Mouse (Mus musculus): ENCODE measurements at regions not wholly inside any gene's neighbourhood (a gene's known extent, or its start where the extent isn't known, plus 50 kb on each side); places are given as distances from the start of the nearest gene placed in this dataset.

DNA sequence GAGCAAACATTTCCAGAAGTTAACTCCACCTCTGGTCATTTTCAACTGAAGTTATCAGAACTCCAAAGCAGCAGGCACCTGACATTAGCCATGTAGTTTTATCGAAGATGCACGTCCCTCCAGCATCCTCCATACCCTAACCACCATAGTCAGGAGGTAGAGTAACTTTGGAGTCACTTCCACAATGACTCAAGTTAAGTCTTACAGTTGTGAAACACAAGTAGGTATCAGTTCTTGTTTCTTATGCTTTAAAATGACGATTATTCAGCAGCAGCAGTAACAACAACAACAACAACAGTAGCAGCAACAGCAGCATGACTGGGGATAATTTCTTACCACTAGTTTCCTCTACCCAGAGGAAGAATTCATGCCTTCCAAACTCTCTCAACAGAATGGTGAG is 51.3 kb upstream of the Tank start:
- DNase-seq (ENCODE audit: low spot score in 2 of 2) = no peak

- DNase-seq (ENCODE audit: low spot score in 2 of 2) = no peak
Observed at GRCm38 (mm10) chr2:61524060-61524734, 54.2 kb upstream of the Tank start.

GRCm38 (mm10) chr2:61514445-61515123 is 63.8 kb upstream of the Tank start:
- DNase-seq (ENCODE audit: low spot score in 2 of 2) = no peak

GRCm38 (mm10) chr2:61513787-61514444 is 64.5 kb upstream of the Tank start:
- no peak for DNase-seq (ENCODE audit: low spot score in 2 of 2)

GRCm38 (mm10) chr2:61503594-61503993 is 74.8 kb upstream of the Tank start:
- DNase-seq (ENCODE audit: low spot score in 2 of 2) = no peak

DNA sequence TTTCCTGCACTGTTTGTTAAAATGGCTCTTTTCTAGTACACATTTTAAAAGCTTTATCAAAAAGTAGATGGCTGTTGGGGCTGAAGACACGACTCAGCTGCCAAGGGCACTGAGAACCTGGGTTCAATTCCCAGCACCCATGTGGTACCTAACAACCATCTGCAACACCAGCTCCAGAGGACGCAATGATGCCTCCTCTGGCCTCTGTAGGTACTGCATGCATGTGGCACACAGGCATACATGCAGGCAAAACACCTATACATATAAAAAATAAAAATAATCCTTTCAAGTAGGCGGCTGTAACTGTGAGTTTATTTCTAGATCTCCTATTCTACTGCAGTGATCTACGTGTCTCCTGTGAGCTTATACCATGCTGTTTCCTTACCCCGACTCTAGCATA is 76.5 kb upstream of the Tank start:
- DNase-seq (ENCODE audit: low spot score in 2 of 2) = no peak

DNA sequence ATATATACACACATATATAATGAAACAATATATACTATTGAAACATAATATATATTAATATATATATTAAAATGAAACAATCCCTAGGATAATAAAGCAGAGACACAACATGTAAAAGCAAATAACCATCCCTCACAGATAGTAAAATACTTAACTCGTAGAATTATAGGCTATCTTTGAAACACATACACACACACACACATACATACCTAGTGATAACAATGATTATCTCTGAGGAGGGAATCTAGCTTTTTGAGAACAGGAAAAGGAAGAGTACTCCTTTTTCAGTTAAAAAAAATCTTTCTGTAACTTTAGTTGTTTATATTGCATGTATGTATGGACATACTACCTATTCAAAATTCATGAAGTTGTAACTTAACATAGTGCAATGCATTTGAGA is 79.1 kb upstream of the Tank start:
- DNase-seq (ENCODE audit: low spot score in 2 of 2) = no peak

DNA sequence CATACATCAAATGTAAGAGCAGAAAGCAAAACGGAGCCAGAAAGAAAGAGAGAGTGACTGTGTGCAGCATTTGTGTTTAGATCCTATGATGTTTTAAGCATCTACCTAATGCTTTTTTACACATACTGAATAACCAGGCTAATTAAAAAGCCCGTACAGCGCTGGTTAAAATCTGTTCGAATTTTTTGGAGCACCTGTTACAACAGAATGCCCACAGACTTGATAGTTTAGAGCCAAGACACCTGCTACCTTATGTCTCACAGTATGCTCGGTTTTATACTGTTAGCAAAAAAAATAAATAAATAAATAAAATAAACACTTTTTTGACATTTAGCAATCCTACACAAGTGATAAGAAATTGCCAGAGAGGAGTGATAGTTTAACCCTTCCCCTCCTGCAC is 80.5 kb upstream of the Tank start:
- no peak for DNase-seq (ENCODE audit: low spot score in 2 of 2)

DNA sequence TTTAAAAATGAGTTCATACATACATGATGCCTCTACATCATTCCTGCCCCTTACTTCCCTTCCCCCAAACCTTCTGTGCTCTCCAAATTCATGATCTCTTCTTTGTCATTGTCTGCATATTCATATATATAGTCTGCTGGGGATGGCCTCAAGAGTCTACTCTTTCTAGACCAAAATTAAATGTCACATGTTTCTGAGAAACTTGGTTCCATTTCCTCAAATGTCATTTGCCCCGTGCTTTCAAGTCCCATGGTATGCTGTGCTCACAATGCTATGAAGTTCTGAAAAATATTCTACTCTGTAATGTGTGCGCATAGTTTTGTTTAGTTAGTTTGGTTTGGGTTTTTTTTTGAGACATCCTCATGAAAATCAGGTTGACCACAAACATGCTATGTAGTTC is 81.4 kb upstream of the Tank start:
- DNase-seq (ENCODE audit: low spot score in 2 of 2) = no peak

DNA sequence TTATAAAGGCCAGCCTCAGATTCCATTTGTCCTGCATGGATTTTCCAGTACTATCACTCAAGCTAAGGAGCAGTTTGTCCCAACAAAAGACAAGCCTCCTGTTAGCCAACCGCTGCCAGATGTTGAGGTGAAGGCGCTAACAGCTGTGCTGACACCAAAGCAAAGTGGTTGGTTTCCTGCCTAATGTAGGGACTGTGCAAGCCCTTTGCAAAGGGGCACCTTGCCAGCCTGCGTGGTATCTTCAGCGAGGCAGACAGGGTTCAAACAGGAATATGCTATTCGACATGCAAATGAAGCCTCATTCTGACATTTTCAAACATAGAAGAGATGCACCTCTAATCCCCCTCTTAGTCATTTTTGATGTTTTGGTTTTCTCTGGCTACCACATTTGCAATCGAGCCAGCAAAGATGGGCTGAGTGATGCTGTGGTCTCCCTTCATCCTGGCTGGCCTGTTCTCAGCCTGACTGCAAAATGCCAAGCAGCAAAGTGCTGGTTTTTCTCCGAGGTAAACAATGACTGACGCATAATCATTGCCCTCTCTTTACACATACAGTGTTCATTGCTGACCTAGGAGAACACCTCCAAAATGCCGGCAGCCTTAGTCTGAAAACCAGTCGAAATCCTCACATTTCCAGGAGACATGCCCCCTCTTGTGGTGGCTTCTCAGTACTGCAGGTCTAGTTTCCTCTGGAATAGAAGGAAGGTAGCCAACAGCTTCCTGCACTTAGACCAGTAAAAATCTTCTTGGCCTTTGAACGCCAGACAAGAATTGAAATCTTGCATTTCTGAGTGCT is 84.3 kb upstream of the Tank start:
- peak; percentile 90 to 91 for DNase-seq (ENCODE audit: low spot score in 2 of 2)

- DNase-seq (ENCODE audit: low spot score in 2 of 2) = no peak
Observed at GRCm38 (mm10) chr2:61492043-61492743, 86.2 kb upstream of the Tank start.

GRCm38 (mm10) chr2:61490436-61491109 is 87.8 kb upstream of the Tank start:
- no peak for DNase-seq (ENCODE audit: low spot score in 2 of 2)

- no peak for DNase-seq (ENCODE audit: low spot score in 2 of 2)
Observed at GRCm38 (mm10) chr2:61489762-61490161, 88.6 kb upstream of the Tank start.

- no peak for DNase-seq (ENCODE audit: low spot score in 2 of 2)
Observed at GRCm38 (mm10) chr2:61483820-61484219, 94.6 kb upstream of the Tank start.

GRCm38 (mm10) chr2:61476648-61477047 is 101.7 kb upstream of the Tank start:
- no peak for DNase-seq (ENCODE audit: low spot score in 2 of 2)

DNA sequence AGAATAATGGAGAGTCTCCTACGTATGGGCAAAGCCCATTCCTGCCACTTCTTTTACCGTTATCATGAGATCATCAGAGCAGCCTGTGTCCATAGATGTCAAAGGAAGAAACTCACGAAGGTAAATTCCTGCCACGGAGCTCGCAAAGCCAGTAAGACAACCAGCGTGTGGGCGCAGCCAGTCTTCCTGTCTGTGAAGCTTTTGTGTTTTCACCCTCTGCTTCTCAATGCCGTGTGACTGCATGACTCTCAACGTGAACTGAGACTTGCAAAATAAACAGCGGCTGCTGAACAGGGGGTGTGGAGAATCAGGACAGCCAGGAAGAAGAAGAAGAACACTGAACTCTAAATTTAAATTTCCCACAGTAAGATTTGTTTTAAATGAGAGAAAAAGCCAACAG is 103.8 kb upstream of the Tank start:
- DNase-seq (ENCODE audit: low spot score in 2 of 2) = no peak

DNA sequence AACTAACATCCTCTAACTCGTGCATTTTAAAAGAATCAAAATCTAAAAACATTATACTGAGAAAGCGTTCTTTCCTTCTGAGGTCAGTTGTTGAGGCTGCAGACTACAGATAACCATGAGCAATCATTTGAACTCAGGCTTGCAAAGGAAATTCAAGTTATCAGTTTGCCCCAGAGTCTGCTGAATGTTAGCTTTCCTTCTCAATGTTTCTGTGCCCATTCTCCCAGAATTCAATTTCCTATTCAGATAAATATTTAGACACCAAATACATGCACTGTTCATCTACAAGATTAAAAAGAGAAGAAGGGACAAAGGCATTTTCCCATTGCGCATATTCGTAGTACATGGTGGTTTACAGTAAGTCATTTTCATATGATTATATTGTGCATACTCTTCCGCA is 107.9 kb upstream of the Tank start:
- DNase-seq (ENCODE audit: low spot score in 2 of 2) = no peak

DNA sequence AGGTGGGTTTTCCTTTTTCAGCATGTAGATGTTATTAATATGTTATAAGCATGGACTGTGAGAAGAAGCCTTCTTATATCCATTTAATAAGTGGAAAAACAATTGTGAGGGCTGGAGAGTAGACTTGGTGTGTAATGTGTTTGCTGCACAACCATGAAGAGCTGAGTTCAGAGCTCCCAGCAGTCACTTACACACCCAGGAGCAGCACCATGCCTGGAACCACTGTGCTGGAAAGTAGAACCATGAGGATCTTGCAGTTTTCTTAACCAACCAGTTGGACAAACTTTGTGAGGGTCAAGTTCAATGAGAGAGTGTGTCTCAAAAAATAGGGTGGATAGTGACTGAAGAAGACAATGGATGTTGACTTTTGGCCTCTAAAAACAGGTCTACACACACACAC is 108.3 kb upstream of the Tank start:
- no peak for DNase-seq (ENCODE audit: low spot score in 2 of 2)

GRCm38 (mm10) chr2:61455902-61456301 is 122.5 kb upstream of the Tank start:
- DNase-seq (ENCODE audit: low spot score in 2 of 2) = peak; percentile 64 to 72

- DNase-seq (ENCODE audit: low spot score in 2 of 2) = no peak
Observed at GRCm38 (mm10) chr2:61454729-61455128, 123.7 kb upstream of the Tank start.

DNA sequence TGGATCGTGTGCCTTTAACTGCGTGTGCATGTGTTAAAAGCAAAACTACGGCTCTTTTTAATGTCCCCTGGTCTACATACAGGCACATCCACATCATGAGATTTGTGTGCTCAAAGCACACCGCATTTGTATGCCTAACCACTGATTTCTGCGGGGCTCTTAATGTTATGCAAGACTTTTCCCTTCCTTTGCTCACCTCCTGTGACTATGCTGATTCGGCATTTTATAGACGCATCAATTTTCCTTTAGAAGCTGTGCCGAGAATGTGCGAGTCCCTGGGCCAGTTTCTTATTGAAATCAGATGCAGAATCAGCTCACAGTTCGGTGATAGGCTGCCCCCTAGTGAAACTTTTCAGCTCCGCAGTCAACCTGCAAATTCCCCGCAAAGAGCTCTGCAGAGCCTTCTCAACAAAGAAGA is 124.1 kb upstream of the Tank start:
- DNase-seq (ENCODE audit: low spot score in 2 of 2) = peak; percentile 91 to 92
